Mouse (Mus musculus) E14TG2a.4 (cell line): Measurements from ENCODE around the gene Kit.

Experiments used
- H3K27me3 ChIP-seq: 2 replicates; pipeline ENCODE4 v1.6.1; 2014; ENCODE audit warnings: low read length, control low read depth; ENCODE audit not compliant: insufficient read depth
- H3K36me3 ChIP-seq: 2 replicates; pipeline ENCODE4 v1.6.1; 2014; ENCODE audit warnings: low read length, control low read depth; ENCODE audit not compliant: insufficient read depth
- H3K4me1 ChIP-seq: replicated peaks from 2 replicates; pipeline ENCODE4 v1.6.1; 2014; ENCODE audit warnings: low read depth, low read length, control low read depth
- H3K4me3 ChIP-seq: replicated peaks from 2 replicates; pipeline ENCODE4 v1.5.1; 2014; ENCODE audit warnings: mild to moderate bottlenecking, low read length
- H3K9me3 ChIP-seq: 2 replicates; pipeline ENCODE4 v1.6.1; 2014; ENCODE audit warnings: low read length, control low read depth
- CTCF ChIP-seq: conservative IDR thresholded peaks from 2 replicates; pipeline ENCODE4 v1.5.1; 2014; ENCODE audit warnings: low read length
- NANOG ChIP-seq: IDR thresholded peaks from 2 replicates; pipeline ENCODE4 v1.6.1; 2014; ENCODE audit warnings: borderline replicate concordance, low read length, mixed read lengths
- POU5F1 ChIP-seq: IDR thresholded peaks from 2 replicates; pipeline ENCODE4 v1.6.1; 2014; ENCODE audit warnings: low read length, borderline replicate concordance

Kit gene

DNA sequence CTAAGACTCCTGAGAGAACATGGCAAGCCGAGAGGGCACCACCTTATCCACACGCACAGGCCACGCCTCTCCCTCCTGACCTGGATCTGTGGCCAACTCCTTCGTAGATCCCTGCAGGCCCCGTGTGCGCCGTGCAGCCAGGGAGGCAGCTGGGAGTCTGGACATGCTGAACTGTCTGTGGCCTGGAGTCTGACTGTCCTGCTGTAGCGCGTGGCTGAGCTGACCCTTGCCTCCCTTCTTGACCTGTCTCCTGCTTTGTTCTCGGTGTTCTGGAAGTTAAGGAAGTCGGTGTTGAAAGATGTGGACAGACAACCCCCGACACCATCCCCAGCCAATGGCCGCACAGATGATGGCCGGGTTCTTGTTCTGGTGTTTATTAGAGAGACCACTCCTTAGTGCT is 21.5 kb downstream of the Kit start:
- H3K36me3 ChIP-seq, result peaks cover 20% of the 10 kb centered on the region
- H3K4me1 ChIP-seq, result peaks cover 83% of the 10 kb centered on the region
- no peaks in the 10 kb centered on the region for H3K27me3 ChIP-seq
- TF ChIP-seq POU5F1 (no peak), CTCF (no peak), NANOG (no peak)
- H3K4me3 ChIP-seq, result no peak overlapping the region
- H3K9me3 ChIP-seq, result no peaks in the 10 kb centered on the region

DNA sequence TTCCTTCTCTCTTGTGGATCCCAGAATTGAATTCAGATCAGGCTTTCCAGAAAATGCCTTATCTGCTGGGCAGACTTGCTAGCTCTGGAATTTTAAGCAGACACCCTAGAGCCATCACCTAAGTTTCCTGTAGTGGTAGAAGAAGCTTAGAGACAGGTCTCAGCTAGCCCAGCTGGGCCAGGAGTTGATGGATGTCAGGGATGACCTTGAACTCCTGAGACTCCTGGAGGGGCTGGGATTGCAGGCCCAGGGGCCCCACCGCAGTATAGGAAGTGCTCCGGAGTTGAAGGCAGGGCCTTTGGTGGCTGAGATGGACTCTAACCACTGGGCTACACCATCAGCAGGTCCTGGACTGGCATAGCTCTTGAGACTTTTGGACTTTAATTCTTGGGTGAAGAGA is 22.6 kb downstream of the Kit start:
- H3K4me3 ChIP-seq, result no peak overlapping the region
- TF ChIP-seq POU5F1 (no peak), CTCF (no peak), NANOG (0 out of 2 replicates have a peak, but pooled peaks have one; percentile 9)

DNA sequence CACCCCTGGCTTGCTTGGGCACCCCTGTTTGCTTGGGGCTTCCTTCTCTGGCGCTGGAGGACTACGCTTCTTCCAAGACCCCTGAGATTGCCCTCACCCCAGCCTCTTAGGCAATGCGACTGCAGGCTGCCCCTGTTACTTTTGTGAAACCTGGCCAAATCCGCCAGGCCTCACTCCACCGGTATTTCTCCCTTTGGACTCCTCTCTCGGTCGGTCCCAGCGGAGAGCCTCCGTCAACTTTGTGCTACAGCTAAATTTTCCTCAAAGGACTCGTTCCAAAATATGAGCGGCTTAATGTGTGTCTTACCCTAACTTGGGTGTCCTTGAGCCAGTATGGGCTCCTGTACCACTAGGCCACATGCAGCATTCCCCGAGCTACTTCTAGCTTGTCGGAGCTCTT is 23.8 kb downstream of the Kit start:
- peaks cover 88% of the 10 kb centered on the region for H3K4me1 ChIP-seq

More for the DNA sequence above, 22.6 kb downstream of the Kit start:
- Histone ChIP-seq H3K36me3 (peaks cover 17% of the 10 kb centered on the region), H3K4me1 (peaks cover 82% of the 10 kb centered on the region), H3K27me3 (no peaks in the 10 kb centered on the region), H3K9me3 (no peaks in the 10 kb centered on the region)

DNA sequence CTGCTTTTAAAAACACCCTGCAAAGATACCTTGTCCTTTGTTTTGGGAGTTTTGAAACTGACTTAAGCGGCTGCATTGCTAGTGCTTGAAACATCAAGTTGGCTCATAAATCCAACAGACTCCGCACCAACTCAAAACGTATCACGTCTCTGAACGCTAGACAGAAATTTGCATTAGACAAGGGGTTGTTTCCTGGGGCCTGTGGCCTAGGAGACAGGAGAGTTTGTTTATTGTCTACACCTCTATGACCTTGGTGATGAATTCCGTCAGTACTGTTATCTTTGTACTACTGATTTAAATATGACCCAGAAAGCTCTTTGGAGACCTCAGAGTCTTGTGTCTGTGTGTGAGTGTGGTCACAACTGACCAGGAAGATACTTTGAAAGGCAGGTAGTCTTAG is 25.3 kb downstream of the Kit start:
- TF ChIP-seq POU5F1, result no peak
- TF ChIP-seq NANOG, result peak; percentile 32; the same call in 1 of the 2 replicates
- no peak for TF ChIP-seq CTCF
- H3K4me1 ChIP-seq, result peaks cover 92% of the 10 kb centered on the region
- H3K9me3 ChIP-seq, result no peaks in the 10 kb centered on the region
- peaks cover 10% of the 10 kb centered on the region; the same call in 1 of the 2 replicates for H3K36me3 ChIP-seq
- H3K4me3 ChIP-seq, result peak overlapping the region; percentile 18; the same call in 1 of the 2 replicates
- H3K27me3 ChIP-seq, result no peaks in the 10 kb centered on the region

More for the DNA sequence above, 23.8 kb downstream of the Kit start:
- Histone ChIP-seq H3K4me3 (peak overlapping the region; percentile 46), H3K9me3 (no peaks in the 10 kb centered on the region), H3K36me3 (peaks cover 14% of the 10 kb centered on the region), H3K27me3 (no peaks in the 10 kb centered on the region)
- TF ChIP-seq CTCF (no peak), NANOG (no peak), POU5F1 (no peak)

DNA sequence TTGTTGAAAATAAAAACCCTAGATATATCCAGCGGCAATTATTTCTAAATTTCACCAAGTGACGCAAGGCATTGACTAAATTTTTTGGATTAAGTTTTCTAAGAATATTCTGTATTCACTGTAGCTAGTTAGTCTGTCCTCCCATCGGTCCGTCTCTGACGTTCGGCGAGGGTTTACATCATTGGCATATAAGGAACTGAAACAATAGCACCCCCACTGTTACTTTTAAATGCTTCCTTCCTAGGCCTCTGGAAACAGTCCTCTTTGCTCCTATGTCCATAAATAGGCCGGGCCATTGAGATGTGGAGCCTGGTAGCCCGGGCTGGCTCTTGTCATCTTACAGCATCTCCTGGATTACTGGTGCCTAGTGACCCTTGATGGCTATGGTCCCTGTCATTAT is 29.5 kb downstream of the Kit start:
- H3K36me3 ChIP-seq, result peaks cover 26% of the 10 kb centered on the region
- no peak for TF ChIP-seq CTCF
- TF ChIP-seq NANOG, result no peak
- TF ChIP-seq POU5F1, result no peak
- no peaks in the 10 kb centered on the region for H3K9me3 ChIP-seq
- peaks cover 83% of the 10 kb centered on the region for H3K4me1 ChIP-seq
- no peaks in the 10 kb centered on the region for H3K27me3 ChIP-seq
- no peak overlapping the region for H3K4me3 ChIP-seq

DNA sequence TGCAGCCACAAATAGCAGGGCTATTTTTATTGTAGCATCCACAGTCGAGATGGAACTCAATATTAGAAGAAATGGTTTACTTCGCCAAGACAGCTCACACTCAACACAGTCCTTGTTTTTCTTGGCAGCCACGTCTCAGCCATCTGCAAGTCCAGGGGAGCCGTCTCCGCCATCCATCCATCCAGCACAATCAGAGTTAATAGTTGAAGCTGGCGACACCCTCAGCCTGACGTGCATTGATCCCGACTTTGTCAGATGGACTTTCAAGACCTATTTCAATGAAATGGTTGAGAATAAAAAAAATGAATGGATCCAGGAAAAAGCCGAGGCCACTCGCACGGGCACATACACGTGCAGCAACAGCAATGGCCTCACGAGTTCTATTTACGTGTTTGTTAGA is 32.2 kb downstream of the Kit start:
- TF ChIP-seq POU5F1 (no peak), NANOG (no peak), CTCF (no peak)
- Histone ChIP-seq H3K27me3 (no peaks in the 10 kb centered on the region), H3K36me3 (peaks cover 53% of the 10 kb centered on the region), H3K9me3 (no peaks in the 10 kb centered on the region), H3K4me3 (no peak overlapping the region), H3K4me1 (peaks cover 64% of the 10 kb centered on the region)

DNA sequence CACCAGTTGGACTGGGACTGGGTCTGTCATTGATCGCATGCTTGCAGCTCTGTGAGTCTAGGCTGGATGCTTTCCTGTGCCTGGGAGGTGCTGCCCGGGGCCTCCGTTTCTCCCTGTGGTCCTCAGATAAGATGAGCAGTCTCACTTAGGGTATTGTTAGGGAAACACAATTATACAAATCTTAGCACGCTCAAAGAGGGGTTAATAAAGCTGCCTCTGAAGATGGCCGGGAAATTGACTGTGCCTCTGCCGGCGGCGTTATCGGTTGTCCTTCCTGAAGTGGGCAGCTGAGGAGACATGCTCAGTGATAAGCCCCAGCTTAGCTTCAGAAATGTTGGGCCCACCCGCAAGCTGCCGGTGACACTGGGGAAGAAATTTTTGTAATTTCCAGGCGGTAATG is 33.3 kb downstream of the Kit start:
- TF ChIP-seq POU5F1 (no peak), CTCF (no peak), NANOG (no peak)
- peaks cover 54% of the 10 kb centered on the region for H3K4me1 ChIP-seq
- H3K4me3 ChIP-seq, result no peak overlapping the region
- no peaks in the 10 kb centered on the region for H3K9me3 ChIP-seq
- H3K36me3 ChIP-seq, result peaks cover 62% of the 10 kb centered on the region
- no peaks in the 10 kb centered on the region for H3K27me3 ChIP-seq

DNA sequence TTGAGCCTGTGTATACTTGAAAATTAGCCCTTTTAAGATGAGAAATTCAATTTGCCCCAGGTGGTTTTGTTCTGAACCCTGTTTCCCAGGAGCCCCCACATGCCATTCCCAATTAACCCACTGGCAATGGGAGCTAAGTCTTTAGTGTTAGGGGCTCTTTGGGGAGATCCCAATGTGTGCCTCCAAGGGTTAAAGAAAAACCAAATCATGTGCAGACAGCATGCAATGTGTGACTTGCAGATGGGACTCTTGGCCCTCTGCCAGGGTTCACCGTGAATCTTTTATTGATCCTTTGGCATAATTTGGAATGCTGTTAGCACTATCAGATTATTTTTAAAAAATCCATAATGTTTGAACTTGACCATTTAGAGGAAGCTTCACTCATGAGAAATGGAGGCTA is 37.7 kb downstream of the Kit start:
- TF ChIP-seq POU5F1, result no peak
- TF ChIP-seq NANOG, result no peak
- no peak for TF ChIP-seq CTCF
- Histone ChIP-seq H3K9me3 (no peaks in the 10 kb centered on the region), H3K4me3 (no peak overlapping the region), H3K27me3 (no peaks in the 10 kb centered on the region), H3K36me3 (peaks cover 87% of the 10 kb centered on the region), H3K4me1 (peaks cover 16% of the 10 kb centered on the region)

DNA sequence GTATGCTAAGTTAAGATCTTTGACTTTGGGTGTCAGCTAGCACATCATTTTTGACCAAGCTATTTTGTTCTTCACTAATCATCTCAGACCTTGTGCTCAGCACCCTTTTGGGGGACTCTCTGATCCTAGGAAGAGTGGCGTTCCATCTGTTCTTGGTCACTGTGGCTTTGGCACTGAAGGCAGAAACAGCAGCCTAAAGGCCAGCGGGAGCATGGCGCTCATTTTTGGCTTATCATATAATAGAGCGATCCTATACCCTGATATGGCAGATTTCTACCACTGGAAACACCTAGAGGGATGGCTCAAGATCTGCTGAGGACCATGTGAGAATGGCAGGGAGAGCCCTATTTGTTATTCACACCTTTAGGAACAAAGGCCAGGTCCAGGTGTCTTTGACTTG is 38.2 kb downstream of the Kit start:
- peaks cover 86% of the 10 kb centered on the region for H3K36me3 ChIP-seq
- TF ChIP-seq NANOG (no peak), POU5F1 (no peak), CTCF (no peak)
- no peak overlapping the region for H3K4me3 ChIP-seq
- H3K27me3 ChIP-seq, result no peaks in the 10 kb centered on the region
- peaks cover 11% of the 10 kb centered on the region for H3K4me1 ChIP-seq
- H3K9me3 ChIP-seq, result no peaks in the 10 kb centered on the region
